Mouse (Mus musculus) cerebellum, adult 8-10 months (tissue): ENCODE measurements at regions not wholly inside any gene's neighbourhood (a gene's known extent, or its start where the extent isn't known, plus 50 kb on each side); places are given as distances from the start of the nearest gene placed in this dataset.

ENCODE experiments used
- DNase-seq: peaks from one replicate; pipeline ENCODE4 v3.0.0; 2022

DNA sequence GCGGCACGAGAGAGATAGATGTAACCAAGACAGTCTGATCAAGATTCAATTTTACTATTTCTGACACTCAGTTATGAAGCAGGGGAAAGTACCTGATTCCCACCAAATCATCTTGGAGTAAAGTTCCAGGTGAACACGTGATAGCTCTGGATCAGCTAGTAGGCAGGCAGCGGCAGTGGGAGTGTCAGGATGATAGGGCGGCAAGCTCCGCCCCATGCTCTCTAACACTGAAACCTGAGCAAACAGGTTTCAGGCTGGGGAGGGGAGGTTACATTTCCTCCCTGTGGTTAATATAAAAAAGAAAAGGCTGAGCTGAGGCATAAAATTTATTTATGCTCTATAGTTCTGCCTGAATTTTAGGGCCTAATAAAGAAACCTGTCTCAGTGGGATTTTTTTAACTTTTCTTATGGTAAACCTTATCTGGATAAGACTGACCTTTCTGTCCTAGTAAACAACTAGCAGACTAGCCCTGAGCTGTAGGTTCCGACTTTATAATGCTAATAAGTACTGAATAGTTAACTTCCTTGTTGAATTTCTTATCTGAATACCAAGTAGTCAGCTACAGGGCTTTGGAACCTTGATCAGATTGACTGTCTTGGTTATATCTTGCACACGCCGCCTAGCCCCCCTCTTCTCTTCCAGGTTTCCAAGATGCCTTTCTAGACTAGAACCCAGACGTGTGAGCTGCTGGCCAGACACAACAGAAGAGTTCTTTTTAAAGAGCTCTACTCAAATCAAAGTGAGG is 254.9 kb upstream of the Dab2 start:
- DNase-seq, result no peak

DNA sequence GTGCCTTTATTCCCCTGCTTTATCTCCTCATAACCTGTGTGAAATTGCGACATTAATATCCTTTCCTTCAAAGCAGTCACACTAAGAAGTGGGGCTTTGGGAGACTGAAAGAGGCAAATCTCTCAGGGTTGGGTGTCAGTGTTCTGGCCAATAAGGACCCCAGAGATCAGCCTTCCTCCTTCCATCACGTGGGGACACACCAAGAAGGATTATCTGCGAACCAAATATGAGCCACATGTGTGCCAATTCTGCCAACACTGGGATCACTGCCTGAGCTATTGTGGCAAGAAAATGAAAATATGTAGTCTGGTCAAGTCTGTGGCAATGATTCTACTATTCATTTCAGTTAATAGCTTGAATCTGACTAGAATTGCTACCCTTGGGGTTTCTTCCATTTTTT is 243.9 kb upstream of the Dab2 start:
- no peak for DNase-seq

DNA sequence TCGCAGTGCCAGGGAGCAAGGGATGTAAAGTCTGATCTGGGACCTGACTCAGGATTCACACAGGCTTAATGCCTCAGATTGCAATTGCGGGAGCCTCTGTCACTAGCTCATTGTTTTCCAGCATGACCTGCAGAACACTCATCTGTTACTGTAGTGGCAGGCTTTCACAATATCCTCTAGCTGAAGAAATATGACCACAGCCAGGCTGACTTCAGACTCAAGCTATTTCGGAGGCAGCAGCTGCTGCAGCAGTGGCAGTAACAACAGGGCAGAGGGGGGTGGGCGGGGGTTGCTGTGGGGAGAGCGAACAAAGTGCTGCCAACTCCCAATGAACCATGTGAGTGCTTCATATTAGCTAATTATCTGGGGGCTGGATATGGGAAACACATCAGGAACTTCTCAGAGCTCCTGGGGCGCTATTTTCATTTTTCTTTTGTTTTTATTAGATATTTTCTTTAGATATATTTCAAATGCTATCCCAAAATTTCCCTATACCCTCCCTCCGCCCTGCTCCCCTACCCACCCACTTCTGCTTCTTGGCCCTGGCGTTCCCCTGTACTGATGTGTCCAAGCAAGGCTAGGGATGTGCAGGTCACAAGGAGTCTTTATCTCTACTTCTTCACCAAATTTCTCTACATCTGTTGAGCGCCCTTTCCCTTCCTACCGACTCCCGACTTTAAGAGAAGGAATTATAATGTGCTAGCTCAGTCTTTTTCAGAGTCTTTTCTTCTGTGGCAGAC is 242.5 kb upstream of the Dab2 start:
- DNase-seq, result no peak

DNA sequence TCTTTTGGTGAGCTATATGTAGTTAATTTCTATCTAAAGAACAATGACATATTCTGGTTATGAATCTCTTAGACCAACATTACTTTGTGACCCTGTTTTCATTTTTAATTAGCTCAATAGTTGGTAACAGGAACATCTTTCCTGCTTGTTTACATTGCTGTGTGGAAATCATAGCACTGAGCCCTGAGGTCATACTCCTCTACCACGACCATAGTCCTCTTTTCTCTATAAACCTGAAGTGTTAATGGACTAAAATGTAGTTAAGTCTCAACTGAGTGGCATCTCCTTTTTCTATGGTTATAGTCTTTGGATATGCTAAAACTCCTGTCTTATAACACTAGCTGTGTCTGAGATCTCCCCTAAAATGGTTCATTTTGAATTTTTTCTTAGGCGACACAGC is 240.2 kb upstream of the Dab2 start:
- DNase-seq, result no peak

DNA sequence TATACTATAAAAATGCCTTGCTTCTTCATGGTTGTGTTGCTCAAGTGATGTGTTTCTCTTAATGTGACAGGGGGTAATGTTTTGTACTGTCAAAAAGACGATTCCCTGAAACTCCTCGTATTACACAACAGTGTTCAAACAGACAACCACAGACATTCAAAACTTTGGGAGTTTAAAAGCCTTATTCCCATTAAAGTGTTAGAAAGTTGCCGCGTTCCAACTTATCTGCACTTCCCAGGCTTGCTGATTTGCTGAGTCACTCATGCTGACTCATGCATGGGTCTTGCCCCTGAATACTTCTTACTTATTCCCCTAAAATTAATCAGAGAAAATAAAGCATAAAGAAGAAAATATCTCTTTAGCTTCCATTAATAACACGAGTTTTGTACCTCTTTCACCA is 239.8 kb upstream of the Dab2 start:
- no peak for DNase-seq

DNA sequence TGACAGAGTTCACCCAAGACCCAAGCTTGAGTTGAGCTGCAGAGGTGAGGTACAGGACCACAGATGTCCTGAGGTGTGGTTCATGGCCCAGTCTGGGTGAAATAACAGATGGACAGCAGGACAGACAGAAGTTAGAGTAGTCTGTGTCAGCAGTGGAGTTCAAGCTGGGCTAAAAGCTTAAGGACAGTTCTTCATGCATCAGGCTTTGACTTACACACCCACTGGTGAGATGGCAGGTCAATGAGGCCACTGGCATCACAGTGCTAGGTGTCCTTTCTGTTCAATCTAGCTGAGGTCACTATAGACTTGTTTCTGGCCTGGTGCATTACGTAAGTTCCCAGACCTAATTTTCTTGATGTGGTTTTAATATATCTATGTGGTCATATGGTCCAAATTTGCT is 238.9 kb upstream of the Dab2 start:
- DNase-seq, result no peak

DNA sequence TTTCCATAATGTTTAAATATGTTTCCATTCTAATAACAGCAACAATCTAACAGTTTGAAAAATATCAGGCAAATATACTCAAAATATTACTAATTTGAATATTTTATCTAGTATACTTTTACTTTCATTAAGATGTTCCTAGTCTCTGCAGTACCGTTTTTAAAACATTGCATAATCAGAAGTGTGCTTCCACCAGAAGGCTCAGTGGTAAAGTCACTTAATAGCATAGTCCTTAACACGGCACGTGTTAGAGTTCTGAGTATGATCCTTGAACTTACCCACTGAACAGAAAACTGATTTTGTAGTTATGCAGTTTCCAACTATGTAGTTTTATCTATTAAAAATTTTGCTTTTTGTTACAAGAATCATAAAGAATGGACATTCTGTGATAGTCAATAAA is 234.5 kb upstream of the Dab2 start:
- DNase-seq, result no peak

DNA sequence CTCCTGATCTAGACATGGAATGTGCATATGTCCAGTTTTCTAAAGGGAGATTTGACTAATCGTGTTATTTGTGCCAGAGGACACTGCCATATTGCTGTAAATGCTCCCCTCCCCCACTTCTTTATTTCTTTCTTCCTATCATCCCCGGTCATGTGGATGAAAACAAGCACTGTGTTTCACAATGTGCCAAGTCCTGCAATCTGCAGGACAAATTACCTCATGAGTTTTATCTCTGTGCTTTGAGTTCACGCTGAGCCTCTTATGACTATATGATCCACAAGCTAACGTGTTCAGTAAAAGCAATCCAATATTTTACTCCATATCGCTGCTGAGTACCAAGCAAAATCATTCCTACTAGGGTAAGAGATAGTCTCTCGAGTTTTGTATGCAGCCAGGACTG is 232.2 kb upstream of the Dab2 start:
- no peak for DNase-seq

DNA sequence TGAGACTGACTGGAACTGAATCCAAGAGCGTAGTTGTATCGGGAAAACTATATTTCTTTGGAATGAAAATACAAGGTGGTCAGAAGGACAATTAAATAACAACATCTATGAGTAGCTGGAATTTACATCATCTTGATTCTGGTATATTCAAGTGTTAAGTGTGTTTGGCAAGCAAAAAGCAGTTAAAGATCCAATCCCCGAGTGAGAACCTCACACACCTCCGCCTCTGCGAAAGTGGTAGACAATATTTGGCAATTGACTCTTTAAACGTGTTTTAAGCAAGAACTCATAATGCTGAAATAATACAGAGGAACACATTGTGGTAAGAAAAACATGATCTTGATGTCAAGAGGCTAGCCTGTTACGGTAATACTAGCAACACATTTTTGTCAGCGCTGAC is 231.2 kb upstream of the Dab2 start:
- no peak for DNase-seq

DNA sequence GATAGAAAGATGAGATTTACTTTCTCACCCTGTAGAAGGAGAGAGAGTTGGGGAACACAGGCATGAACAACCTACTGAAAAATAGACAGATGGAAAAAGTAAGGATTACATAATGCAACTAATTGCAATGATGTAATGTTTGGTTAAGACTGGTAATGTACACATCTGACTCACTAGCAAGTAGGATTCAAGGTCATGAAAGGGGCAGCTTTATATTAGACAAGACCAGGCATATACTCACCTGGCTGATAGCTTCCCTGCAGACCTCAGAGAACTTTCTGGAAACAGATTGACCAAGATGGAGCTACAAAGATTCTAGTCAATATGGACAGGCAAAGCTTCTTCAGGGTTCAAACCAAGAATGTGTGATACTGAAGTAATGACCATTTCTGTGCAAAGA is 227.7 kb upstream of the Dab2 start:
- DNase-seq, result no peak

DNA sequence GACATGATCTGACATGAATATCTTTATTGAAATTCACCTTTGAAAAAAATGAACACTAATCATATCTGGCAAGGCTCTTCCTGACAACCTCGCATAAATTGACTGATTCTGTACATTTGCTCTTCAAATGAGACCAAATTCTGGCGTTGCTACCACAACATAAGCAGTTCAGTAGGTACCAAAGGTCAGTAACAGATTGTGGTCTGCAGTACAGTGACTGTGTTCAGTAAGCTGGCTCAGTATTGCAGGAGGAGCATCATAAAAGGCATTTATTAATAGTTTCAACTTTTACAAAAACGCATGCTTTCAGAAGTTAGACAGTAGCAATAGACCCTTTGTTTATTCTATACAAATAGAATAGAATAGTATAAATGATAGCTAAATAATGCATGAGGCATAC is 226.7 kb upstream of the Dab2 start:
- DNase-seq, result no peak

DNA sequence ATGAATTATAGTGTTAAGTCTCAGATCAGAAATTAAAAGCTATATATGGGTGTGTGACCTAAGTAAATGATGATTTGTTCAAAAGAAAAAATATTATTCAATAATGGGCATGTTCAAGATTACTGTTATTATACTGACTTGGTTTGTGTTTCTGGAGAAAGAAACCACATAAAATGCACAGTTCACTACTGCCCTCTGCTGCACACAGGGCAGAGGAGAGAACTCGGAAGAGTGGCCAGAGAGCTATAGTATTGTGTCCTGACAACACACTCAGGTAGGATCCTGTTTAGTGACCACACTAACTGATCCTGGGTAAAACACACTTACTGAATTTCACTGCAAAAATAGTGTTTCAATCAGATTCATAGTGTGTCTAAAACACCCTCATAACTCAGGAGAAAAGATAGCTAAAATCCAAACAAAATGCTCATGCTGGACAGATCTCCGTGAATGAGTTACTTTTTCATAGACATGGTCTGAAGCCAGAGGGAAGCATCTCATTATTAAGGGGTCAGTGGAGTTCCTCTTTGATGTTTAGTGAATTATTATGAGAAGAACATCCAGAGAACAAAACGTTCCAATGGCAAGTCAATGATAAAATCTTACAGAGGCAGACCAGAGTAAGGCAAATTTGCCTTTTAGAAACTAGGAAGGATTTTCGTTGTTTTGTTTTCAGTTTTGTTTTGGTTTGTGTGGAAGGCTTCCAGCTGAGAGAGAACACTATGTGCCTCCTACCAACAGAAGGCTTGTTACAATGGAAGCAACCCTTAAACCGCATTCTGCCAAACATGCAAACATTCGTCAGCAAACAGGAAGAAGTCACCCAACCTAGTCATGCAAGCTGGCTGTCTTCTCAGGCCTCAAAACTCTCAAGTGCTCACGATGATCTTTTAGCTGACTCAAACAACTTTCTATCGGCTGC is 218.6 kb upstream of the Dab2 start:
- peak; percentile 2 for DNase-seq

DNA sequence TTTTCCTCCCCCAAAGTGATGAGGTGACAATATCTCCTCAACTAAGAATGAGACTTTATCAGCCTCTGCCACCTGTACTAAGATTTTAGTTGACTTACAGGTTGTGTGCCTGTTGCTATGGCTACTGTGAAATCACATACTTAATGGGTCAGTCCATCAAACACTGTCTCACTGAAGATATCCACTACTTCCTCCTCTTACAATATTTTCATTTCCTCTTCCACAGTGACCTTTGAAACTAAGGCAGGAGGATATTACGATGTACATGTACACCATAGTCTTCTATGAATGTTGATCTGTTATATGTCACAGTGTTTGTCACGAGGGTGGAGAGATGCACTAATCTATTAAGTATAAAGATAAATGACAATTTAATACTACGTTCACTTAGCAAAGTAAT is 212.4 kb upstream of the Dab2 start:
- DNase-seq, result no peak

DNA sequence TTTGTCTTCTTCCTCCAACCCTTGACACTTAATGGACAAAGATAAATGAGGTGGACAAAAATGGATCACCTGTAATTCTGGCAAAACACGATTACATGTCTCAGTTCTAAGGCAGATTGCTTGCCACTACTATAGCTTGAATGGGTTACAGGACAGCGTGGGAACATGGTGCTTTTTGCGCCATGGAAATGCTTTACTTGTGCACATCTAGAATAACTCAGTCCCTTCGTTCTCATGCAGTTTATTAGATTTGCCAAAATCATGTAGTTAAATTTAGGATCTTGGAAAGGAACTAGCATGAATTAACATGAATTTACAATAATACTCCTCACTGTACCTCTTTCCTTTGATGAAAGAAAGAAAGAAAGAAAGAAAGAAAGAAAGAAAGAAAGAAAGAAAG is 211.1 kb upstream of the Dab2 start:
- DNase-seq, result no peak

DNA sequence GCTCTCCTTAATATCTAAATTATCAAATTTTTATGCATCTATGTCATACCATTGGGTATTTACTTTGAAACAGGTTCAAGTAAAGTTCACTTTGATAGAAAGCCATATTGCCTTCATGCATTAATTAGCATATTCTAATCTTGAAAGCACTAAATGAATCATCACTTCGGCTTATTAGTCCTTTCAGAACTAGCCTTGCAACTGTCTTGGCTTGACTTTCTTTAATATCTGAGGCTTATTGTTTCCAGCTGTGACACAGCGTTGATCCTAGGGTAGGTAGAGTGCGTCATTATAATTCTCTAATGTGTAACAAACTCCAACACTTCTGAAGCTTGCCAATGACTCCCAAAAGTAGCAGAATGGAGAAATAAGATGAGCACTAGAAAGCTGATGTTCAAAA is 169.9 kb upstream of the Dab2 start:
- no peak for DNase-seq

DNA sequence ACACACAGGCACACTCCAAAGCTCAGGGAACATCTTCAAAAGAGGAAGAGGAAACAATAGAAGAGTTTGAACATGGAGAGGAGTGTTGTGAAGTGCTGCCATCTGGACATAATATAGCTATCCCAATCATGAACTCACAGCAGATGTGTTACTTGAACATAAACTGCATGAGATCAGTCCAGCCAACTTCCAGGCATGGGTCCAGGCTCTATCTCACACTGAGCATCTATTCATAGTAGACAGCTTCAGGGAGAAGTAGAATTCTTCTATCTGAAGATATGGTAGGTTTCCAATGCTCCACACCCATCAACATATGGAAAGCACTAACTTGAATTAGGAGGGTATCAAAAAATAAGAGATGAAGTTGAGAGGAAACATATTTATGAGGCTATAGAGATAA is 167.4 kb upstream of the Dab2 start:
- no peak for DNase-seq

DNA sequence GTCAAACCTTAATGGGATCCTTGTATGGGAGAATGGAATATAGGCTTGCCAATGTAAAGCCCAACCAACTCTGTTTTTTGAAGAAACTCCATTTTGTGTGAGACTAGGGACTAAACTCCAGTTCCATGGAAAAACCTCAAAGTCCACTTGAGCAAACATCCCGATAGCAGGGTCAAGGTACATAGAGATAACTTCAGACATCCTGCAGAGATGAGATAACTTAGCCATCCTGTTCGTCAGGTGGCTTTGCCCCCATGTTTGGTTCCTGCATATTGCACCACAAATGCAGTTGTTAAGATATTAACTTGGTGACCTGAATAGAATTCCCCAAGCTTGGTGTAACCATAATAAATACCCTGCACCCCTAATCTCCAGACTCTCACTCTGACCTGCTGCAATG is 154.5 kb upstream of the Dab2 start:
- no peak for DNase-seq

DNA sequence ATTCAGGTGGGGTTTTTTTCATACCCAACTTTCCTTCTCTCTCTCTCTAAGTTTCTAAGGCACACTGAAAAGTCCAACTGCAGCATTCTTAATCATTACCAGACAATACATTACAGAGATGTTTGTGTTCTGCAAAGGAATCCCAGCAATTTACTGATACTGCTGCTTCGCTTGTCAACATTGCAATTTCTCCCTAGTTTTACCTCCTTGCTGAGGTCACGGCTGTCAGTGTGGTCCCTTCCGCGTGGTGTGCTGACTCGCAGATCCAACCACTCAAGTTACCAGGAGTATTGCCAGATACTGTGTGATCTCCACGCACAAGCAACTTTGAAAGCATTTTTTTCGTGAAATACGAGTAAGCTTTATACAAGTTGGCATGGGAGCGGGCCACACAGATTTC is 144.9 kb upstream of the Dab2 start:
- no peak for DNase-seq

DNA sequence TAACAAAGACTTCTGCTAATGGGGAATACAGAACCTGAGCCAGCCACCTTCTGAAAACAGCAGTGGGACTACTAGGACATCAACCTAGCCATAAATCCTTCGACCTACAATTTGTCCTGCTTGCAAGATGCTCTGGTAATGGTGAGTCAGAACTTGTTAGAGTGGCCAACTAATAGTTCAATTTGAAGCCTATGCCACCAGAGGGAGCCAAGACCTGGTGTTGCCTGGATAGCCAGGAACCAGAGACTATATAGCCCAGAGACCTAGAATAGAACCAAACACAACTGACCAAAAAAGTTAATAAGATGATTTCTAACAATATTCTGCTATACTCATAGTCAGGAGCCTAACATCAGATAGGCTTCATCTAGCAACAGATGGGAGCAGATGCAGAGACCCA is 119.3 kb upstream of the Dab2 start:
- DNase-seq, result no peak

DNA sequence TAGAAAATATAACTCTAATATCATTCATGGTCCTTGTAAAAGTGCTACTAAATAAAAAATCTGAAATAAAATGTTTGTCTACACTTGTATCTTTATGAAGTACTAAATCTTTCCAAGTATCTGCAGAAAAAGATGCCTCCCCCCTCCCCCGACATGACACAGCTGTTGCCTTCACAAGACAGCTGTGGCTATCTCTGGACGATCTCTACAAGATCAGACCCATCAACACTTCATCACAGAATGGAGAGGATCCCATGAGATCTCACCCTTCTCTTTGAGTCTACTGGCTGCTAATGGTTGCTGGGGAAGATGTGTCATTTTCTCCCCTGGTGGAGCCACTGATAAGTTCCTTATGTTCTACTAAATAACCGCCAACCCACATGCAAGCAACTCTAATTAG is 116.0 kb upstream of the Dab2 start:
- DNase-seq, result no peak

DNA sequence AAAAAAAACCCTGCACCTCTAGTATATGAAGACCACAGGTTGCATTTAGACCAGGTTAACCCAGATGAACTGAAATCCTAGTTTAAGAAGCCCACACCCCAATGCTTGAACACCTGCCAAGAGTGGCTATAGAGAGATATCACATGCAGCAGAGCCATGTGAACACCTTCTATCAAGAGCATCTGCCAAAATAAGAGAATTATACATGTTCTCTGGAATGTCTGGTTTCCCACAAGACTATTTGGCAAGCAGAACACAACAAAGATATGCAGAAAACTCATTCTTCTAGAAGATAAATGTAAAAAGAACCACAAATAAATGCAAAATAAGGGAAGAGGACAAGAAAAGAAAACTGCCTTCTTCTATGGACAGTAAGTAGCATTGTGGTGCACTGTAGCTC is 107.7 kb upstream of the Dab2 start:
- no peak for DNase-seq

DNA sequence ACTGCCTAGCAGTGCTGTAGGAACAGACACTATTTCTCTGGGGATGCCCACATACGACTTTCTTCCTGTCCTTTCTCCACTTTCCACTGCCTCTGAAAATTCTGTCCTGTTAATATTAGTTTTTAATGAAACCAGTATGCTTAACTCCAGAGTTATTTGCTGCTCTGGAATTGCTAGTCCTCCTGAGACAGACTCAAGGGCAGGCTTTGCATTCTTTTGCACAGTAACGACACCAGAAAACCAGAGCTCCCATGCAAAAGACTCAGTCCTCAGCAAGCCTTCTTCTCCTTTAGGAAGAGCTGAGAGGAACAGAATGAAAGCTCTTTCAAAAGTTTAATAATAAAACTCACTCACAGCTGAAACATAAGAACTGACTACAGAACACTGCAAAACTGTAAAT is 92.3 kb upstream of the Dab2 start:
- DNase-seq, result no peak

DNA sequence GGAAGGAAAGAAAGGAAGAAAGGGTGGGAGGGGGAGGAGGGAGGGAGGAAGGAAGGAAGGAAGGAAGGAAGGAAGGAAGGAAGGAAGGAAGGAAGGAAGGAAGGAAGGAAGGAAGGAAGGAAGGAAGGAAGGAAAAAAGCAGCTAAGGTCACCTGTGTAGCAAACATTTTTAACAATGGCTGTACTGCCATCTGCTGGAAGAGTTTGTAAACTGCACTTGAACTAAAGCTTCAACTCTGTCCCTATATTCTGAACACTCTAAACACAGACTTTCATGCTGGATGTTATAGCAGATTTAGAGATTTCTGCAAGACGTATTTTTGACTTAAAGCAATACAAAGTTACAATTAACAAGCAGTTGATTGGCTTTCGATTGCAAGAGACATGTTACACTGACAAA is 90.3 kb upstream of the Dab2 start:
- peak; percentile 20 for DNase-seq

DNA sequence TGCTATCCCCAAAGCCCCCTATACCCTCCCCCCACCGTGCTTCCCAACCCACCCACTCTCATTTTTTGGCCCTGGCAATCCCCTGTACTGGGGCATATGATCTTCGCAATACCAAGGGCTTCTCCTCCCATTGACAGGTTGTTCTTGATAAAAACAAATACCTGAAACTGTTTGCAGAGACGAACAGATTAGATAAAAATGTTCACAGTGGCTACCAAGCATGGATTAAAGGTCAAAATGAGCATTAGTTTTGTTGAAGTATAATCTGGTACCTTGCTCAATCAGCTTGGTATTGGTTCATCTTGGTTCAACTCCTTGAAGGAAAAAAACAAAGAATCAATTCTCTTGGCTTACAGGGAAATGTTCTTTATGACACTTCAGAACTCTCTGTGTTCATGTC is 81.5 kb upstream of the Dab2 start:
- no peak for DNase-seq
